Mouse (Mus musculus) heart, embryonic 10.5 days (tissue): ENCODE measurements at regions not wholly inside any gene's neighbourhood (a gene's known extent, or its start where the extent isn't known, plus 50 kb on each side); places are given as distances from the start of the nearest gene placed in this dataset.

Experiments
- DNase-seq: peaks from one replicate; pipeline ENCODE4 v3.0.0-alpha.2; 2017; ENCODE audit warnings: low spot score
- H3K27ac ChIP-seq: fragments of 300-500 bp; sonication (generic); 2 replicates; pipeline ENCODE4 v1.5.1; 2016; ENCODE audit warnings: mild to moderate bottlenecking
- H3K27me3 ChIP-seq: fragments of 300-500 bp; sonication (generic); 2 replicates; pipeline ENCODE4 v1.6.1; 2016; ENCODE audit warnings: mild to moderate bottlenecking; ENCODE audit not compliant: poor library complexity, insufficient read depth, severe bottlenecking
- H3K36me3 ChIP-seq: fragments of 300-500 bp; sonication (generic); 2 replicates; pipeline ENCODE4 v1.6.1; 2016; ENCODE audit warnings: mild to moderate bottlenecking, moderate library complexity
- H3K4me1 ChIP-seq: fragments of 300-500 bp; sonication (generic); 2 replicates; pipeline ENCODE4 v1.6.1; 2016; ENCODE audit warnings: mild to moderate bottlenecking
- H3K4me3 ChIP-seq: fragments of 300-500 bp; sonication (generic); 2 replicates; pipeline ENCODE4 v1.5.1; 2016; ENCODE audit warnings: mild to moderate bottlenecking, moderate library complexity
- H3K9me3 ChIP-seq: fragments of 300-500 bp; sonication (generic); 2 replicates; pipeline ENCODE4 v1.6.1; 2016; ENCODE audit warnings: mild to moderate bottlenecking, moderate library complexity
- WGBS: fragments of 180-500 bp; shearing (Covaris S2); methylation state at CpG from one replicate; pipeline ENCODE4 v1.1.7; 2016; 5-methylcytosine and 5-hydroxymethylcytosine counted together

GRCm38 (mm10) chr6:67144946-67145716 lies 92.8 kb upstream of the Serbp1 start:
- Histone ChIP-seq H3K27ac (no peak overlapping the region), H3K4me1 (peaks cover 22% of the 10 kb centered on the region), H3K4me3 (no peak overlapping the region), H3K9me3 (no peaks in the 10 kb centered on the region), H3K27me3 (peaks cover 51% of the 10 kb centered on the region), H3K36me3 (no peaks in the 10 kb centered on the region)
- DNase-seq: peak; percentile 62
- 47% methylated on average over 13 of the region's 13 CpGs for WGBS

DNA sequence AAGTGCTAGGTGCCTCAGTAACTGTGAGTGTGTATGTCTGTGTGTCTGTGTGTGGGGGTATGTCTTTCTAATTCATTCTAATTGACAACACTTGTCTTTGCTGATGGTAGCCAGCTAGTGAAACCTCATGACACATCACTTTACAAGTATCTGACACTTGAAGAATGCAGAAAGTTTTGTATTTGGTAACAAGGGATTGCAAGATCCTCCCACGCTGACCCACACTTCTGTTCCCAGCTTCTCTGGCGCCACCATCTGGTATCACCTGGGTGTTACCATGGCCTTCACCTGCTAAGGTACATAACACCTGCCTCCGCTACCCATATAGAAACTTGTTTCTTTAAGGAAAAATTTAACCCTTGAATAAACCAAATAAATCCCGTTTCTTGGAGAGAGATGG lies 95.8 kb upstream of the Serbp1 start:
- H3K9me3 ChIP-seq: no peaks in the 10 kb centered on the region
- H3K36me3 ChIP-seq: no peaks in the 10 kb centered on the region
- peaks cover 16% of the 10 kb centered on the region for H3K4me1 ChIP-seq
- DNase-seq: peak; percentile 76
- 36% methylated on average over 4 of the region's 4 CpGs for WGBS
- no peak overlapping the region for H3K27ac ChIP-seq
- H3K27me3 ChIP-seq: peaks cover 56% of the 10 kb centered on the region
- H3K4me3 ChIP-seq: no peak overlapping the region

- Histone ChIP-seq H3K4me1 (peaks cover 16% of the 10 kb centered on the region), H3K27ac (no peak overlapping the region), H3K36me3 (no peaks in the 10 kb centered on the region), H3K4me3 (no peak overlapping the region), H3K27me3 (peaks cover 59% of the 10 kb centered on the region), H3K9me3 (no peaks in the 10 kb centered on the region)
- 61% methylated on average over 6 of the region's 6 CpGs for WGBS
- DNase-seq: peak; percentile 67
Observed at GRCm38 (mm10) chr6:67140645-67141250, 97.2 kb upstream of the Serbp1 start.

DNA sequence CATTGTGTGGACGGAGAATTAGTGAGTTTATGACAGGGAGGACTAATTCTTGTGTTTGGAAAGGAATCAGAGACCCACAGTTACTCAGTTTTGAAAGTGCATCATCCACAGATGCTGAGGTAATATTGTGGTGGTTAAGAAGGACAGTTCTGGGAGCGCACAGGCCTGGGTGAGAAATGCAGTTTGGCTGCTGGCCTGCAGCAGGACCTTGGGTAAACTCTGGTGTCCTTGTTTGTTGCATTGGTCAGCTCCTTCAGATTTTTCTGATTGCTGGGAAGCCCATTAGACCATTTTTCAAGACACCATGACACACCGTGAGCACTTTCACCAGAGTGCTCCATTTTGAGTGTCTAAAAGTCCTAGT lies 99.0 kb upstream of the Serbp1 start:
- no peaks in the 10 kb centered on the region for H3K9me3 ChIP-seq
- peaks cover 65% of the 10 kb centered on the region for H3K27me3 ChIP-seq
- H3K4me1 ChIP-seq: peaks cover 10% of the 10 kb centered on the region
- no peak overlapping the region for H3K4me3 ChIP-seq
- no peaks in the 10 kb centered on the region for H3K36me3 ChIP-seq
- peak; percentile 50 for DNase-seq
- WGBS: 85% methylated on average over 3 of the region's 3 CpGs
- H3K27ac ChIP-seq: no peak overlapping the region

- H3K9me3 ChIP-seq: no peaks in the 10 kb centered on the region
- peaks cover 10% of the 10 kb centered on the region for H3K4me1 ChIP-seq
- peaks cover 61% of the 10 kb centered on the region for H3K27me3 ChIP-seq
- DNase-seq: peak; percentile 65
- no peak overlapping the region for H3K4me3 ChIP-seq
- H3K36me3 ChIP-seq: no peaks in the 10 kb centered on the region
- H3K27ac ChIP-seq: no peak overlapping the region
- 67% methylated on average over 13 of the region's 13 CpGs for WGBS
Observed at GRCm38 (mm10) chr6:67138302-67139011, 99.5 kb upstream of the Serbp1 start.

GRCm38 (mm10) chr6:67137482-67137881 lies 100.2 kb upstream of the Gadd45a start:
- H3K27me3 ChIP-seq: peaks cover 64% of the 10 kb centered on the region
- 67% methylated on average over 4 of the region's 4 CpGs for WGBS

GRCm38 (mm10) chr6:67134915-67135314 lies 97.7 kb upstream of the Gadd45a start:
- Histone ChIP-seq H3K4me3 (no peak overlapping the region), H3K9me3 (no peaks in the 10 kb centered on the region), H3K27me3 (peaks cover 73% of the 10 kb centered on the region), H3K36me3 (no peaks in the 10 kb centered on the region), H3K27ac (no peak overlapping the region), H3K4me1 (no peaks in the 10 kb centered on the region)
- peak; percentile 58 for DNase-seq
- WGBS: 24% methylated on average over 1 of the region's 1 CpGs

More at GRCm38 (mm10) chr6:67137482-67137881, 100.2 kb upstream of the Gadd45a start:
- H3K4me3 ChIP-seq: no peak overlapping the region
- DNase-seq: peak; percentile 62
- no peaks in the 10 kb centered on the region for H3K36me3 ChIP-seq
- no peaks in the 10 kb centered on the region for H3K9me3 ChIP-seq
- no peak overlapping the region for H3K27ac ChIP-seq
- H3K4me1 ChIP-seq: peaks cover 10% of the 10 kb centered on the region

DNA sequence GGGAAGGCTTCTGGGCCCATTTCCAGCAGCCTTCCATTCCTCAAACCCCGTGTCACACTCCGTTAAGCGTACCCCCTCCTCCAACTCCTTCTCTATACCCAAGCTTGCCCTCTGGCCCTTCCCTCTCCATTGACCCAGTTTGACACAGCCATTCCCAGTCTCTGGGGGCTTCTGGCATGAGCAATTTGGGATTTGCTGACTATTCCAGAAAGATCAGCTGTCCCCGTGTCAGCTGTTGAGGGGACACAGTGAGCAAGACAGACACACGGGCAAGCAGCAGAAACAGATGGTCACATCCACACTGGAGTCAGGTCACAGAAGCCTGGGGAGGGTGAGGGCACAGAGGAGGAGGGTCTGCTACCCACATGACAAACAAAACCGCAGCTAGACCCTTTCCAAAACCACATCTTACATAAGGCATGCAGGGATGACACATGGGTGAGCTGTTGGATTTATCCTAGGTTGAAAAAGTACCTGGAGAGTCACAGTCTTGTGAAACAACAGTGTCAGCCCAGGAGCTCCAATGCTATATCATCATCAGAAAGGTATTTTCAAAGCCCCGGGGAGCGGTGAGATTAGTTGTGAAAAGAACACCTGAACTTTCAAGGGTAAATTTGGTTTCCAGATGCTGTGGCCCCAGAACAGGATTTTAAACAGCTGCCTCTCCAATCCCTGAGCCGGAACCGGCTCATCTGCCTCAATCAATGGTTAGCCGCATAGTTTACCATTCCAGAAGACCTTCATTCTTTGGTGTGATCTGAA lies 93.5 kb upstream of the Gadd45a start:
- Histone ChIP-seq H3K27ac (no peak overlapping the region), H3K4me1 (peaks cover 3% of the 10 kb centered on the region; the same call in 1 of the 2 replicates), H3K9me3 (no peaks in the 10 kb centered on the region), H3K27me3 (peaks cover 76% of the 10 kb centered on the region), H3K4me3 (no peak overlapping the region), H3K36me3 (no peaks in the 10 kb centered on the region)
- peak; percentile 64 for DNase-seq
- WGBS: 80% methylated on average over 11 of the region's 11 CpGs

GRCm38 (mm10) chr6:67129626-67130025 lies 92.4 kb upstream of the Gadd45a start:
- Histone ChIP-seq H3K27ac (no peak overlapping the region), H3K4me1 (peaks cover 3% of the 10 kb centered on the region; the same call in 1 of the 2 replicates), H3K9me3 (no peaks in the 10 kb centered on the region), H3K36me3 (no peaks in the 10 kb centered on the region), H3K4me3 (no peak overlapping the region), H3K27me3 (peaks cover 69% of the 10 kb centered on the region)
- WGBS: 83% methylated on average over 10 of the region's 10 CpGs
- DNase-seq: peak; percentile 39

DNA sequence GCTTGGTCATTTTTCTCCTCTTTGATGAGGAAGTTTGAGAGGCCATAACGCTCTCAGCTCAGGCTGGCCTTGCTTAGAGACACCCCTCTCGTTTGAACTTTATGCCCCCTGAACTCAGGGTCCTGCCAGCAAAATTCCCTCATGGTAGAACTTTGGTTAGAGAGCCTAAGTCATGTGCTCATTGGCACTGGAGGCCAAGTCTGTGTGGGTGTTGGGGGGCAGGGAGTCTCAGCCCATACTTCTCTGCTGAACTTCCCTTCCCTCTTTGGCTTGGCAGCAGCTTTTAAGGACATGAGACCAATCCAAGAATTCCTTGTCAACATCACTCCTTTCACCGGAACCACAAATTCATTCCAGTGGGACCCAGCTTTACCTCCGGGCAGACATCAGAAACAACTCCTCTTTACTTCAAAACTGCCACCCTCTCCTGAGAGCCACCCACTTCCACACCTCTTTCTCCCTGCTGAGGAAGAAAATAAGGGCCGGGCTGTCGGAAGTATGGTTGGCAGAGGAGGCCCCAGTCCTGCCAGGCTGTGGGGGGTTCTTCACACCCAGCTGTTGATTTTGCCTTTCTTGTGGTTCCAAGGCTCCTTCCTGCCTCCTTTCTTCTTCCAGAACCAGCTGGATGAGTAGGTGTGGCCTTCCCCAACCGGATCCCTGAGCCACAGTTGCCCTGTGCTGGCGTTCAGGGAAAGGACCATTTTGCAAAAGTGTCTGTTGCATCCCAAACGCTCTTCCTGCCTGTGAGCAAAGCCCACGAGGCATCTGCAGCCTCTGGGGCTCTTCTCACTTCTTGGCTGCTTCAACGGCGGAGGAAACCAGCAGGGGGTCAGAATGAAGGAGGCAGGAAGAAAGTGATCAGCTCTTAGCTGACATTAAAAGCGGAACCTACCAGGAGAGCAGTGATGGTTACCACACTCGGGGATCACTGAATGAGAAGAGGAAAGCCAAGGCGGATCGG lies 91.5 kb upstream of the Gadd45a start:
- WGBS: 40% methylated on average over 16 of the region's 16 CpGs
- Histone ChIP-seq H3K27me3 (peaks cover 69% of the 10 kb centered on the region), H3K4me1 (peaks cover 3% of the 10 kb centered on the region; the same call in 1 of the 2 replicates)

DNA sequence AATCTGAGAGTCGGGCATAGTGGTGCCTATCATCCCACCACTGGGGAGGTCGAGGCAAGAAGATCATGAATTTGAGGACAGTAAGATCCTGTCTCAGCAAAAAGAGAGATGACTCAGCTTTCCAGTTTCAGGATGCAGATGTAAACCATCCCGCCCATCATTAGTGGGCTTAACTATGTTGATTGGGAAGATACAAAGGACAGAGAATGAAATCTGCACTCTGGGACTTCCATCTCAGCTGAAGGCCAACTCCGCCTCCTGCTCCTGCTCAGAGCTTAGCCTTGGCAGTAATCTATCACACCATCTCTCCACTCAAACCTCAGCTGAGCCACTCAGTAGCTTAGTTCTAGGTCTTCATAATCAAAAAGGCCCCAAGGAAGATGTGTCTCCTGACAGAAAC lies 90.5 kb upstream of the Gadd45a start:
- H3K27me3 ChIP-seq: peaks cover 62% of the 10 kb centered on the region
- no peaks in the 10 kb centered on the region for H3K36me3 ChIP-seq

More for the DNA sequence above, 91.5 kb upstream of the Gadd45a start:
- DNase-seq: peak; percentile 70
- Histone ChIP-seq H3K36me3 (no peaks in the 10 kb centered on the region), H3K9me3 (no peaks in the 10 kb centered on the region), H3K27ac (no peak overlapping the region), H3K4me3 (no peak overlapping the region)

More for the DNA sequence above, 90.5 kb upstream of the Gadd45a start:
- no peak overlapping the region for H3K27ac ChIP-seq
- no peaks in the 10 kb centered on the region for H3K9me3 ChIP-seq
- H3K4me3 ChIP-seq: no peak overlapping the region
- WGBS: 78% methylated on average over 4 of the region's 4 CpGs
- H3K4me1 ChIP-seq: peaks cover 3% of the 10 kb centered on the region; the same call in 1 of the 2 replicates
- DNase-seq: peak; percentile 19
